In the genomic region with DNA sequence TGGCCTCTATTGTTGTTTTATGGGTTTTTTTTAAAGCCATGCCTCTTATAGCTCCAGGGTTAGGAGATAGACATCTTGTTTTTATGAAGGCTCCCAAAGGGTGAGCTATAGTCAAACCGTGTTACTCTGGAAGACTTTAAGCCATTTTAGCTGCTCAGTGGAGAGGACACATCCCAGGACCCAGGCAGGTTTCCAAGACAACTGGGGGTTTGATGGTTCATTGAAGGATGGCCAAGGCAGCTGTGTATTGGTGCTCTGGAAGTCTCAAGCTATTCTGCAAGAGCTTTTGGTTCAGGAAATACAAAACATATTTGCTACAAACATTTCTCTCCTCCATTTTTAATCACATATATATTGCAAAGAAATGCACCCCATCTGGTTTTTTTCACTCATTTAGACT, we compare ENCODE assay signal across 23 mouse cellular contexts.
DNase-seq lines count a peak whose midpoint lies in the region; ATAC-seq and TF ChIP-seq lines count a peak whose summit lies in the region.
"Had no signal": no experiment of that assay in that cellular context is flagged by ENCODE, and none has a peak within 500 bp of the region (broad histone marks: within the 10 kb centered on the region; RNA-seq: fewer than 3 reads in every experiment).

No protein-coding gene starts in this region.

- ATAC-seq in forebrain, embryonic 15.5 days (replicated peaks) = no peak
- ATAC-seq: activated CD4-positive, CD25-positive, alpha-beta regulatory T cell, adult 4 months; forebrain, embryonic 14.5 days; intestine, postnatal 0 days; liver, embryonic 12.5 days; liver, postnatal 0 days; midbrain, embryonic 16.5 days had no signal

- whole genome bisulfite sequencing in heart, embryonic 10.5 days = 66% methylated on average over 1 of the region's 1 CpGs
- 87% methylated on average over 1 of the region's 1 CpGs for WGBS in forebrain, embryonic 15.5 days

- intact Hi-C loops in gastrocnemius, adult 2 months (cut with DNase I) = no loop called here
- intact Hi-C loops in heart, postnatal 14 days (cut with DNase I) = no loop called here

- TF ChIP-seq CTCF in gastrocnemius, adult 2 months (IDR thresholded peaks at IDR 0.05) = no peak

- no peak overlapping the region for H3K9ac ChIP-seq in forebrain, embryonic 15.5 days (replicated peaks)
- H3K9ac ChIP-seq: hindbrain, embryonic 14.5 days; liver, embryonic 12.5 days; liver, postnatal 0 days had no signal

- H3K27me3 ChIP-seq in heart, embryonic 10.5 days (ENCODE audit: insufficient read depth, poor library complexity, severe bottlenecking) = no peaks in the 10 kb centered on the region
- H3K27me3 ChIP-seq in forebrain, embryonic 15.5 days = no peaks in the 10 kb centered on the region
- H3K27me3 ChIP-seq: liver, embryonic 12.5 days had no signal

- peak; percentile 26 for DNase-seq in heart, adult 8-10 months (ENCODE audit: low spot score)
- DNase-seq in heart, embryonic 10.5 days (ENCODE audit: low spot score) = no peak
- peak; percentile 50 for DNase-seq in gastrocnemius, adult 18-20 months (ENCODE audit: low spot score)
- DNase-seq in gastrocnemius, adult 2 months = peak; percentile 56
- peak; percentile 19 to 20 for DNase-seq in heart, postnatal 14 days
- DNase-seq: adrenal gland, adult 2 months; adrenal gland, postnatal 36 days; B cell, adult 2 months; cerebellum, adult 18-20 months; cerebellum, postnatal 25 days; kidney, adult 9 months; kidney, postnatal 25 days; liver, postnatal 0 days; lung, postnatal 36 days had no signal

- H3K4me3 ChIP-seq in heart, embryonic 10.5 days = no peak overlapping the region
- H3K4me3 ChIP-seq in gastrocnemius, adult 2 months = no peak overlapping the region
- H3K4me3 ChIP-seq in forebrain, embryonic 15.5 days = no peak overlapping the region
- H3K4me3 ChIP-seq: left cerebral cortex, adult 2 months; liver, embryonic 12.5 days had no signal

- no peaks in the 10 kb centered on the region for H3K36me3 ChIP-seq in heart, embryonic 10.5 days
- no peaks in the 10 kb centered on the region for H3K36me3 ChIP-seq in forebrain, embryonic 15.5 days
- H3K36me3 ChIP-seq: liver, embryonic 12.5 days had no signal

- H3K4me2 ChIP-seq in forebrain, embryonic 15.5 days (replicated peaks) = no peak overlapping the region
- H3K4me2 ChIP-seq: hindbrain, embryonic 14.5 days; liver, embryonic 12.5 days; midbrain, embryonic 11.5 days had no signal

- H3K9me3 ChIP-seq in heart, embryonic 10.5 days = no peaks in the 10 kb centered on the region
- no peaks in the 10 kb centered on the region for H3K9me3 ChIP-seq in forebrain, embryonic 15.5 days
- H3K9me3 ChIP-seq: liver, embryonic 12.5 days had no signal

- no peaks in the 10 kb centered on the region for H3K4me1 ChIP-seq in heart, embryonic 10.5 days
- H3K4me1 ChIP-seq in forebrain, embryonic 15.5 days = no peaks in the 10 kb centered on the region
- H3K4me1 ChIP-seq: liver, embryonic 12.5 days had no signal

- H3K27ac ChIP-seq in heart, embryonic 10.5 days = no peak overlapping the region
- H3K27ac ChIP-seq in gastrocnemius, adult 2 months = no peak overlapping the region
- H3K27ac ChIP-seq in forebrain, embryonic 15.5 days (replicated peaks) = no peak overlapping the region
- H3K27ac ChIP-seq: hindbrain, embryonic 14.5 days; left cerebral cortex, adult 2 months; liver, embryonic 12.5 days had no signal
